Mouse (Mus musculus): ENCODE results near the gene Ripor2. TPM values are rescaled to one million over a fixed set of nuclear protein-coding genes. Genes with fewer than 3 reads are reported as not detected.
A peak's percentile ranks its signal among the peaks of the same experiment; 100 is the strongest.

The Ripor2 gene
- total and polyA plus RNA-seq, 2 experiments from 2014 or later: 21.3 to 53.2 TPM

- Histone ChIP-seq H3K36me3 (ENCODE audit: insufficient read depth) (peaks cover 47% of the 10 kb centered on the region), H3K4me3 (ENCODE audit: low read depth, low read length) (no peak overlapping the region), H3K27me3 (ENCODE audit: insufficient read depth, low read length) (no peaks in the 10 kb centered on the region), H3K4me2 (ENCODE audit: low read depth) (no peak overlapping the region), H3K9ac (no peak overlapping the region), H3K9me3 (ENCODE audit: low read length) (no peaks in the 10 kb centered on the region), H3K4me1 (ENCODE audit: insufficient read depth) (no peaks in the 10 kb centered on the region), H3K27ac (ENCODE audit: low read depth, low read length) (no peak overlapping the region)
- 86% methylated on average over 9 of the region's 9 CpGs for WGBS
- ATAC-seq (no peak), DNase-seq (no peak)
- TF ChIP-seq CTCF (IDR thresholded peaks at IDR 0.05; ENCODE audit: low read depth): no peak
Measured at GRCm38 (mm10) chr13:24716441-24716840, 134.5 kb downstream of the Ripor2 start.

GRCm38 (mm10) chr13:24717677-24718076 lies 135.7 kb downstream of the Ripor2 start:
- 84% methylated on average over 7 of the region's 7 CpGs for WGBS

GRCm38 (mm10) chr13:24721502-24721901 lies 139.5 kb downstream of the Ripor2 start:
- ATAC-seq (no peak), DNase-seq (no peak)
- no peak for TF ChIP-seq CTCF (IDR thresholded peaks at IDR 0.05; ENCODE audit: low read depth)
- no peaks in the 10 kb centered on the region for H3K27me3 ChIP-seq (ENCODE audit: insufficient read depth, low read length)
- no peaks in the 10 kb centered on the region for H3K9me3 ChIP-seq (ENCODE audit: low read length)
- no peak overlapping the region for H3K9ac ChIP-seq
- H3K4me2 ChIP-seq (ENCODE audit: low read depth): no peak overlapping the region
- H3K27ac ChIP-seq (ENCODE audit: low read depth, low read length): no peak overlapping the region
- H3K4me1 ChIP-seq (ENCODE audit: insufficient read depth): no peaks in the 10 kb centered on the region
- H3K36me3 ChIP-seq (ENCODE audit: insufficient read depth): peaks cover 38% of the 10 kb centered on the region
- WGBS: 85% methylated on average over 10 of the region's 10 CpGs
- H3K4me3 ChIP-seq (ENCODE audit: low read depth, low read length): no peak overlapping the region

More at GRCm38 (mm10) chr13:24717677-24718076, 135.7 kb downstream of the Ripor2 start:
- Histone ChIP-seq H3K4me2 (ENCODE audit: low read depth) (no peak overlapping the region), H3K27me3 (ENCODE audit: insufficient read depth, low read length) (no peaks in the 10 kb centered on the region), H3K9ac (no peak overlapping the region), H3K9me3 (ENCODE audit: low read length) (no peaks in the 10 kb centered on the region), H3K4me1 (ENCODE audit: insufficient read depth) (no peaks in the 10 kb centered on the region), H3K36me3 (ENCODE audit: insufficient read depth) (peaks cover 51% of the 10 kb centered on the region), H3K27ac (ENCODE audit: low read depth, low read length) (no peak overlapping the region), H3K4me3 (ENCODE audit: low read depth, low read length) (no peak overlapping the region)
- no peak for DNase-seq
- TF ChIP-seq CTCF (IDR thresholded peaks at IDR 0.05; ENCODE audit: low read depth): no peak
- ATAC-seq: no peak

- TF ChIP-seq CTCF (IDR thresholded peaks at IDR 0.05; ENCODE audit: low read depth): no peak
- peaks cover 21% of the 10 kb centered on the region for H3K36me3 ChIP-seq (ENCODE audit: insufficient read depth)
- no peaks in the 10 kb centered on the region for H3K9me3 ChIP-seq (ENCODE audit: low read length)
- no peak overlapping the region for H3K27ac ChIP-seq (ENCODE audit: low read depth, low read length)
- DNase-seq (no peak), ATAC-seq (no peak)
- H3K9ac ChIP-seq: no peak overlapping the region
- H3K4me3 ChIP-seq (ENCODE audit: low read depth, low read length): no peak overlapping the region
- 51% methylated on average over 8 of the region's 8 CpGs for WGBS
- no peaks in the 10 kb centered on the region for H3K27me3 ChIP-seq (ENCODE audit: insufficient read depth, low read length)
- H3K4me2 ChIP-seq (ENCODE audit: low read depth): no peak overlapping the region
- no peaks in the 10 kb centered on the region for H3K4me1 ChIP-seq (ENCODE audit: insufficient read depth)
Measured at GRCm38 (mm10) chr13:24723699-24724394, 141.9 kb downstream of the Ripor2 start.

GRCm38 (mm10) chr13:24724395-24724759 lies 142.4 kb downstream of the Ripor2 start:
- no peak for TF ChIP-seq CTCF (IDR thresholded peaks at IDR 0.05; ENCODE audit: low read depth)
- Histone ChIP-seq H3K4me3 (ENCODE audit: low read depth, low read length) (no peak overlapping the region), H3K27ac (ENCODE audit: low read depth, low read length) (no peak overlapping the region), H3K4me2 (ENCODE audit: low read depth) (no peak overlapping the region), H3K27me3 (ENCODE audit: insufficient read depth, low read length) (no peaks in the 10 kb centered on the region), H3K9me3 (ENCODE audit: low read length) (no peaks in the 10 kb centered on the region), H3K4me1 (ENCODE audit: insufficient read depth) (no peaks in the 10 kb centered on the region), H3K36me3 (ENCODE audit: insufficient read depth) (peaks cover 18% of the 10 kb centered on the region), H3K9ac (no peak overlapping the region)
- WGBS: 58% methylated on average over 4 of the region's 4 CpGs
- no peak for ATAC-seq
- no peak for DNase-seq

- WGBS: 82% methylated on average over 5 of the region's 5 CpGs
- Histone ChIP-seq H3K27me3 (ENCODE audit: insufficient read depth, low read length) (no peaks in the 10 kb centered on the region), H3K4me2 (ENCODE audit: low read depth) (no peak overlapping the region), H3K27ac (ENCODE audit: low read depth, low read length) (no peak overlapping the region), H3K9ac (no peak overlapping the region), H3K9me3 (ENCODE audit: low read length) (no peaks in the 10 kb centered on the region), H3K36me3 (ENCODE audit: insufficient read depth) (peaks cover 12% of the 10 kb centered on the region), H3K4me3 (ENCODE audit: low read depth, low read length) (no peak overlapping the region), H3K4me1 (ENCODE audit: insufficient read depth) (no peaks in the 10 kb centered on the region)
- DNase-seq (no peak), ATAC-seq (peak; percentile 40)
- TF ChIP-seq CTCF (IDR thresholded peaks at IDR 0.05; ENCODE audit: low read depth): no peak
Measured at GRCm38 (mm10) chr13:24729128-24729527, 147.1 kb downstream of the Ripor2 start.

- TF ChIP-seq CTCF (IDR thresholded peaks at IDR 0.05; ENCODE audit: low read depth): no peak
- Histone ChIP-seq H3K27me3 (ENCODE audit: insufficient read depth, low read length) (no peaks in the 10 kb centered on the region), H3K9me3 (ENCODE audit: low read length) (no peaks in the 10 kb centered on the region), H3K4me3 (ENCODE audit: low read depth, low read length) (no peak overlapping the region), H3K27ac (ENCODE audit: low read depth, low read length) (no peak overlapping the region), H3K36me3 (ENCODE audit: insufficient read depth) (peaks cover 3% of the 10 kb centered on the region; the same call in 1 of the 2 replicates), H3K4me2 (ENCODE audit: low read depth) (no peak overlapping the region), H3K4me1 (ENCODE audit: insufficient read depth) (no peaks in the 10 kb centered on the region), H3K9ac (no peak overlapping the region)
- 65% methylated on average over 5 of the region's 5 CpGs for WGBS
- ATAC-seq (no peak), DNase-seq (no peak)
Measured at GRCm38 (mm10) chr13:24734502-24734901, 152.5 kb downstream of the Ripor2 start.

Measured in forebrain, postnatal 0 days (tissue).